Mouse (Mus musculus) layer of hippocampus, postnatal 14 days (tissue): ENCODE data around the gene Olfr796. TPM values are rescaled to one million over a fixed set of nuclear protein-coding genes. Genes with fewer than 3 reads are reported as not detected.

Experiments used
- DNase-seq, 2 experiments: peaks; one replicate each; pipeline ENCODE4 v3.0.0; 2021 to 2022; ENCODE audit warnings: low spot score in 2 of 2, mixed read lengths in 1 of 2
- long read RNA-seq, 2 experiments: library from polyadenylated mRNA; stranded (forward); transcript quantifications; one replicate each; pipeline ENCODE4 v2.0.0; 2021
- microRNA-seq, 2 experiments: library from miRNA; unstranded; fragments of <30 nt; microRNA quantifications; one replicate each; pipeline ENCODE4 v1.2.0; 2021
- total RNA-seq, 2 experiments: library from RNA; stranded (reverse); gene quantifications; 2 replicates each; pipeline ENCODE4 v1.2.3; 2021

Olfr796 gene
- not detected for total RNA-seq
- long read RNA-seq, experiment 1 = 0 reads
- long read RNA-seq, experiment 2 = 0 reads

- no peak for DNase-seq
These were observed at the start of gene Olfr796 for GRCm38 (mm10) chr10:129612470-129612869. TSS of gene Olfr796 (minus strand) at chr10:129612570.

- no peak for DNase-seq
These were observed 45.0 kb upstream of the Olfr796 start, which contains the start of gene Olfr800 for GRCm38 (mm10) chr10:129657394-129657793. TSS of gene Olfr800 (plus strand) at chr10:129657694.

- DNase-seq = no peak
These were observed 39.4 kb upstream of the Olfr796 start for GRCm38 (mm10) chr10:129651763-129652162.

- no peak for DNase-seq
These were observed 24.8 kb upstream of the Olfr796 start, which contains the start of gene Olfr799 for GRCm38 (mm10) chr10:129637184-129637583. TSS of gene Olfr799 (plus strand) at chr10:129637484.

GRCm38 (mm10) chr10:129627834-129628233, 15.5 kb upstream of the Olfr796 start, which contains the start of gene Olfr798:
TSS of gene Olfr798 (minus strand) at chr10:129627934.
- DNase-seq = no peak

GRCm38 (mm10) chr10:129623251-129623650, 10.9 kb upstream of the Olfr796 start:
- no peak for DNase-seq

- no peak for DNase-seq
These were observed 9.4 kb upstream of the Olfr796 start for GRCm38 (mm10) chr10:129621724-129622123.

GRCm38 (mm10) chr10:129577066-129577465, 35.3 kb downstream of the Olfr796 start:
- peak in 1 of 2 experiments; percentile 6 for DNase-seq

- no peak for DNase-seq
These were observed 45.0 kb downstream of the Olfr796 start, which contains the start of gene Olfr794 for GRCm38 (mm10) chr10:129567355-129567754. TSS of gene Olfr794 (plus strand) at chr10:129567655.

Small RNA genes lying within 50 kb of the gene (microRNA-seq; reads per million reads assigned to microRNA genes)
- gene Gm23252 = 0 reads per million in 2 experiments

Other genes with a start within 250 kb of the Olfr796 start
- under 1 TPM in 1 of 2 experiments, not detected in 1; 0.14 TPM for gene Olfr784, start 228.5 kb downstream of the Olfr796 start, total RNA-seq
- not detected for gene Olfr785, start 207.1 kb downstream of the Olfr796 start, total RNA-seq
- not detected for gene Olfr786, start 185.3 kb downstream of the Olfr796 start, total RNA-seq
- gene Olfr787, start 150.7 kb downstream of the Olfr796 start, total RNA-seq = not detected
- not detected for gene Olfr788, start 141.6 kb downstream of the Olfr796 start, total RNA-seq
- not detected for gene Olfr789, start 127.8 kb downstream of the Olfr796 start, total RNA-seq
- not detected for gene Olfr790, start 114.1 kb downstream of the Olfr796 start, total RNA-seq
- gene Olfr791, start 90.8 kb downstream of the Olfr796 start, total RNA-seq = not detected
- gene Olfr792, start 73.4 kb downstream of the Olfr796 start, total RNA-seq = not detected
- not detected for gene Olfr794, start 44.9 kb downstream of the Olfr796 start, total RNA-seq
- not detected for gene Olfr798, start 15.4 kb upstream of the Olfr796 start, total RNA-seq
- gene Olfr799, start 24.9 kb upstream of the Olfr796 start, total RNA-seq = not detected
- not detected for gene Olfr800, start 45.1 kb upstream of the Olfr796 start, total RNA-seq
- not detected for gene Olfr801, start 61.3 kb upstream of the Olfr796 start, total RNA-seq
- under 1 TPM; 0.10 to 0.18 TPM for gene Olfr802, start 75.6 kb upstream of the Olfr796 start, total RNA-seq
- not detected for gene Olfr803, start 81.7 kb upstream of the Olfr796 start, total RNA-seq
- gene Olfr804, start 90.6 kb upstream of the Olfr796 start, total RNA-seq = not detected
- gene Olfr805, start 116.8 kb upstream of the Olfr796 start, total RNA-seq = not detected
- gene Olfr806, start 129.4 kb upstream of the Olfr796 start, total RNA-seq = not detected
- gene Olfr807, start 145.2 kb upstream of the Olfr796 start, total RNA-seq = not detected
- not detected for gene Olfr808, start 152.9 kb upstream of the Olfr796 start, total RNA-seq
- gene Olfr809, start 162.1 kb upstream of the Olfr796 start, total RNA-seq = not detected
- gene Olfr810, start 182.3 kb upstream of the Olfr796 start, total RNA-seq = not detected
- gene Olfr811, start 191.8 kb upstream of the Olfr796 start, total RNA-seq = not detected
- gene Olfr812, start 233.5 kb upstream of the Olfr796 start, total RNA-seq = not detected
- not detected for gene Olfr813, start 242.8 kb upstream of the Olfr796 start, total RNA-seq